Mouse (Mus musculus): ENCODE results near the gene Ube2b. TPM values are rescaled to one million over a fixed set of nuclear protein-coding genes. Genes with fewer than 3 reads are reported as not detected.

Gene Ube2b
- total RNA-seq, 2 experiments from 2014 or later, result 229 to 232 TPM

GRCm38 (mm10) chr11:51940511-51940955, 60.0 kb downstream of the Ube2b start:
- DNase-seq, result peak; percentile 31 to 33

DNA sequence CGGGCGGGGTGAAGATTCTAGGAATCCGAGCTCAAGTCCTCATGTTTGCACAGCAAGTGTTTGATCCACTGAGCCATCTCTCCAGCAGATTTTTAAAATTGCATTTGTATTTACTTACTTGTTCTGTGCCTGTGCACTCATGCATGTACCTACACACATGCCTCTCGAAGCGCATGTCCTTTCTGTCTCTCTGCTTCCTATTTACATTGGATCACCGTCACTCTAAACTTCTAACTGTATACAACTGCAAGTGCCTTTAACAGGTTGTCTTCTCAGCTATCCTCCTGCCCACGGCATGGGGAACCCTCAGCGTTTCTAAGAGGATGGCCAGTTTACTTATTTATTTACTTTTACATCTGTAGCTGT, 61.0 kb downstream of the Ube2b start:
- intact Hi-C loops (cut with DNase I), result no loop called here

More at GRCm38 (mm10) chr11:51940511-51940955, 60.0 kb downstream of the Ube2b start:
- intact Hi-C loops (cut with DNase I), result no loop called here

DNA sequence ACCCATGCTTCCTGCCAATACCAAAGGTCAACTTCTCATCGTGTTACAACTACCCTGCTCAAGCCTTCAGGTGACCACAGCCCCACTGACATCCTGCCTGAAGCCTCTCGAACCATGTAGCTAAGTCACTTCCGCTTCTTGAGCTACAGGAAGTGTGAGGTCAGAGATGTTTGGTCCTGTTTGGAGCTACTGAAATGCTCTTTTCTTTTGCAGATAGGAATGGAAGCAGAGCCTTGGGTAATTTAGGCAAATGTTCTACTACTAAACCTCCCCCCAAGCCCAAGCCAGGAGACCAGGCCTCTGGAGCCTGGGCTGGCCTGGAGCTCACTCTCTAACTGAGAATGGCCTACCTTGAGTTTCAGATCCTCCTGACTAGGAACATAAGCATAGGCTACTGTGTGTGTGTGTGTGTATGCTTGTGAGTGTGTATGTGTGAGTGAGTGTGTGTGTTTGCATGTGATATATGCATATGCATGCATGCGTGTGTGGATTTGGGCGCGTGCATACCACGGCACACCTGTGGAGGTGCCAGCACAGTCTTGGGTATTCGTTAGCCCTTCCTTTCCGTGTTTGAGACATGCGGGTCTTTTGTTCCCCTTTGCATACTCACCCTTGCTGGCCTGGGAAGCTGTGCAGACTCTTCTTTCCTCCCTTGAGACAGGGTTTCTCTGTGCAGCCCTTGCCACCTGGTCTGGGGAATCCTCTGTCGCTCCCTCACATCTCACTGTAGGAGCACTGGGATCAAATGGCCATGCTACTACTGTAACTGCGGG, 61.6 kb downstream of the Ube2b start:
- intact Hi-C loops (cut with DNase I), result no loop called here
- no peak for DNase-seq

More for the DNA sequence above, 61.0 kb downstream of the Ube2b start:
- DNase-seq, result no peak

GRCm38 (mm10) chr11:51937361-51937781, 63.2 kb downstream of the Ube2b start:
- DNase-seq, result no peak
- intact Hi-C loops (cut with DNase I), result no loop called here

DNA sequence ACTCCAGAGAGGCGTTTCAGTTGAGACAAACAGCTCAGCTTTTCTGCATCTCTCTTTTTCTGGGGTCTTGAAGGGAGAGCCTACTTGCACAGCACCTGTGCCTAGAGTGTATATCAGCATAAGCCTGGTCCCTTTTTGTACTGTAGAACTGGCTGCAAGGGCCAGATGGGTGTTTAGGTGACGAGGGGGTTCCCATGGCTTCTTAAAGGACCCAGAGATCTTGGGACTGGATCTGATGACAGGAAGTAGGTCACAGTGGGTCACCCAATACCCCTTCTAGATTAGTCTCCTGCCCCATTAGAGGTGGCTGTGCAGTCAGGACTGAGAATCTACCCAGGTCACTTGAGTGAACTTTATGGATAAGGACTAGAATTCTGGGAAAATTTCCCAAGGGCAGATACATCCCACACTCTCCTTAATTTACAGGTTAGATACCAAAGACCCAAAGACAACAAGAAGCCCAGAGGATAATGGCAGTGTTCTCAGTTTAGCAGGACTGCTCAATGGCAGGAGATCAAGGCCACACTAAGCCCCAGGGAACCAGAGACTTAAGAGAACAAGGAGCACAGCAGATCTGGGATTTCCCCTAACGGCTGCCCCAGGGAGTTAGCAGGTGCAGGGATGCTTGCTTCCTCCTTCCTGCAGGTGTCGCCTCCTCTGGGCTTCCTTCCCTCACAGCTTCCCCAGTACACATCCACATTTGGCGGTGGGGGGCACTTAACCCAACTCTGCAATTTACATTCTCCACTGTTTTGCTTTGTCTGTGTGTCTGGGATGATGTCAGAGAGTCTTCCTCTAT, 64.7 kb downstream of the Ube2b start:
- intact Hi-C loops (cut with DNase I), result no loop called here
- no peak for DNase-seq

Other genes with a start within 250 kb of the Ube2b start
- gene Sec24a, start 237.1 kb downstream of the Ube2b start, total RNA-seq (2021), result 10 to 100 TPM; 18.3 to 18.4 TPM
- gene Sar1b, start 237.1 kb downstream of the Ube2b start, total RNA-seq (2021), result 100 to 1,000 TPM in 1 of 2 experiments, 10 to 100 TPM in 1; 95.8 to 109 TPM
- gene Jade2, start 143.1 kb downstream of the Ube2b start, total RNA-seq (2021), result 1 to 10 TPM; 8.3 to 10.0 TPM
- 10 to 100 TPM; 13.0 to 16.2 TPM for gene Cdkn2aipnl, start 33.1 kb downstream of the Ube2b start, total RNA-seq (2021)
- 1 to 10 TPM; 5.4 to 7.3 TPM for gene Cdkl3, start 3.5 kb upstream of the Ube2b start, total RNA-seq (2021)
- 10 to 100 TPM; 55.4 to 60.4 TPM for gene Ppp2ca, start 97.9 kb upstream of the Ube2b start, total RNA-seq (2021)
- not detected for gene Olfr1373, start 144.8 kb upstream of the Ube2b start, total RNA-seq (2021)
- not detected for gene Olfr1371, start 213.2 kb upstream of the Ube2b start, total RNA-seq (2021)
- gene Skp1a, start 231.2 kb upstream of the Ube2b start, total RNA-seq (2021), result 100 to 1,000 TPM; 225 to 227 TPM

Measured in heart, postnatal 14 days (tissue).